Mouse (Mus musculus): Measurements from ENCODE around the gene Mrps2.
"Not testable (repeated sequence)": the region's sequence is repeated elsewhere in the genome, so short reads cannot be mapped to it uniquely, and the experiment has no call there.

DNA sequence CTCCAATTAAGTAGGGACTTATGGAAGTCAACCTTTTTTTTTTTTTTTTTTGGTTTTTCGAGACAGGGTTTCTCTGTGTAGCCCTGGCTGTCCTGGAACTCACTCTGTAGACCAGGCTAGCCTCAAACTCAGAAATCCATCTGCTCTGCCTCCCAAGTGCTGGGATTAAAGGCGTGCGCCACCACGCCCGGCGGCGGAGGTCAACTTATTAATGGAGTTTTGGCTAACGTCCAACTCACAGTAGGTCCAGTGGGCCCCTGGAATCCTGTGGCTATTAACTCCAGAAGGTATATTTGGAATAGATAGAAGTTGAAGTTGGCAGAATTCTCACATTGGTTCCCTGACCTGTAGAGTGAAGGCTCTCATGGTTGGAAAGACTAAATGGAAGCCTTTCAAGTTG, 4.1 kb downstream of the Mrps2 start:
- not testable (repeated sequence) for TF ChIP-seq CTCF, EP300 (IDR thresholded peaks at IDR 0.05; ENCODE audit: low read depth)

Measured in liver, embryonic 14.5 days (tissue).